Comparison of ENCODE assay signal across 8 mouse cellular contexts in genomic region chr10:80917779-80918434, GRCm38 (mm10). TPM values are rescaled to one million over a fixed set of nuclear protein-coding genes. Genes with fewer than 3 reads are reported as not detected.
DNase-seq lines count a peak whose midpoint lies in the region; ATAC-seq and TF ChIP-seq lines count a peak whose summit lies in the region.

Lmnb2 (minus strand) TSS chr10:80918245.

- H3K4me2 ChIP-seq in forebrain, embryonic 15.5 days (replicated peaks) = peak within 1 kb of the TSS; percentile 92
- H3K4me2 ChIP-seq in lung, embryonic 16.5 days (ENCODE audit: low read depth, low read length) = peak within 1 kb of the TSS; percentile 97

- H3K27ac ChIP-seq in MEL (ENCODE audit: control insufficient read depth, low read depth, low read length) = peak within 1 kb of the TSS; percentile 3; the same call in 1 of the 2 replicates
- peak within 1 kb of the TSS; percentile 80 for H3K27ac ChIP-seq in forebrain, embryonic 15.5 days (replicated peaks)
- H3K27ac ChIP-seq in hindbrain, embryonic 10.5 days = peak within 1 kb of the TSS; percentile 91
- peak within 1 kb of the TSS; percentile 59 for H3K27ac ChIP-seq in lung, embryonic 16.5 days (ENCODE audit: low read length)

- no peak for TF ChIP-seq EP300 in MEL (IDR thresholded peaks at IDR 0.05; ENCODE audit: low read depth in 1 of 2, low read length in 2 of 2)

- TF ChIP-seq CTCF in MEL (IDR thresholded peaks at IDR 0.05 in 2 of 3, conservative IDR thresholded peaks at IDR 0.05 in 1 of 3; ENCODE audit: control insufficient read depth in 1 of 3, insufficient read depth in 1 of 3, low read depth in 2 of 3, low read length in 3 of 3, poor library complexity in 1 of 3, severe bottlenecking in 1 of 3) = 0 out of 6 replicates have a peak, but pooled peaks of 1 of the 3 experiments have one; percentile 1

- peak within 1 kb of the TSS; percentile 74 to 96 for H3K4me3 ChIP-seq in MEL (ENCODE audit: control insufficient read depth in 1 of 2, insufficient read depth in 1 of 2, low read depth in 2 of 2, low read length in 2 of 2)
- peak within 1 kb of the TSS; percentile 85 for H3K4me3 ChIP-seq in forebrain, embryonic 15.5 days
- peak within 1 kb of the TSS; percentile 80 for H3K4me3 ChIP-seq in hindbrain, embryonic 10.5 days
- peak within 1 kb of the TSS; percentile 96 for H3K4me3 ChIP-seq in lung, embryonic 16.5 days (ENCODE audit: low read length)

- under 1% methylated on average over 61 of the region's 61 CpGs for WGBS in forebrain, embryonic 15.5 days
- WGBS in hindbrain, embryonic 10.5 days = under 1% methylated on average over 61 of the region's 61 CpGs
- under 1% methylated on average over 57 of the region's 61 CpGs for WGBS in lung, embryonic 16.5 days

- peaks cover 0 to 8% of the 10 kb centered on the region in 2 experiments; a peak in 1 of 4 replicates for H3K4me1 ChIP-seq in MEL (ENCODE audit: control insufficient read depth in 1 of 2, insufficient read depth in 2 of 2, low read length in 2 of 2)
- peaks cover 24% of the 10 kb centered on the region for H3K4me1 ChIP-seq in forebrain, embryonic 15.5 days
- H3K4me1 ChIP-seq in hindbrain, embryonic 10.5 days (replicated peaks) = peaks cover 52% of the 10 kb centered on the region
- peaks cover 25% of the 10 kb centered on the region for H3K4me1 ChIP-seq in lung, embryonic 16.5 days (replicated peaks; ENCODE audit: control insufficient read depth, insufficient read depth, low read length)

- peaks cover 6% of the 10 kb centered on the region for H3K79me2 ChIP-seq in MEL (ENCODE audit: control insufficient read depth, insufficient read depth, low read length, poor library complexity)

- H3K36me3 ChIP-seq in MEL (ENCODE audit: control insufficient read depth in 1 of 2, insufficient read depth in 2 of 2, low read length in 2 of 2) = peaks cover 0 to 2% of the 10 kb centered on the region in 2 experiments; a peak in 1 of 4 replicates
- H3K36me3 ChIP-seq in forebrain, embryonic 15.5 days = no peaks in the 10 kb centered on the region
- peaks cover 36% of the 10 kb centered on the region for H3K36me3 ChIP-seq in hindbrain, embryonic 10.5 days
- H3K36me3 ChIP-seq in lung, embryonic 16.5 days (ENCODE audit: control insufficient read depth, insufficient read depth, low read length) = no peaks in the 10 kb centered on the region; the same call in 1 of the 2 replicates

- H3K9me3 ChIP-seq in MEL (replicated peaks; ENCODE audit: insufficient read depth, low read length) = no peaks in the 10 kb centered on the region
- no peaks in the 10 kb centered on the region for H3K9me3 ChIP-seq in forebrain, embryonic 15.5 days
- H3K9me3 ChIP-seq in hindbrain, embryonic 10.5 days = no peaks in the 10 kb centered on the region
- H3K9me3 ChIP-seq in lung, embryonic 16.5 days (ENCODE audit: control insufficient read depth, low read length) = no peaks in the 10 kb centered on the region

- ATAC-seq in forebrain, embryonic 15.5 days (replicated peaks) = peak; percentile 83
- ATAC-seq in lung, embryonic 16.5 days (ENCODE audit: low read depth) = peak; percentile 67

- H3K27me3 ChIP-seq in MEL (ENCODE audit: control insufficient read depth in 1 of 2, insufficient read depth in 2 of 2, low read length in 2 of 2) = no peaks in the 10 kb centered on the region; a peak in 1 of 4 replicates
- H3K27me3 ChIP-seq in forebrain, embryonic 15.5 days = no peaks in the 10 kb centered on the region
- H3K27me3 ChIP-seq in hindbrain, embryonic 10.5 days (ENCODE audit: insufficient read depth, poor library complexity, severe bottlenecking) = peaks cover 14% of the 10 kb centered on the region
- no peaks in the 10 kb centered on the region for H3K27me3 ChIP-seq in lung, embryonic 16.5 days (ENCODE audit: control insufficient read depth, insufficient read depth, low read depth, low read length)

- peak; percentile 77 to 78 for TF ChIP-seq POLR2A in MEL (IDR thresholded peaks at IDR 0.05; ENCODE audit: control insufficient read depth in 1 of 2, insufficient read depth in 1 of 2, low read depth in 1 of 2, low read length in 2 of 2, poor library complexity in 1 of 2)

- peak; percentile 74 for DNase-seq in MEL (ENCODE audit: low read depth, low spot score)
- DNase-seq in cerebellum, adult 11 months = peak; percentile 81
- DNase-seq in hindbrain, embryonic 10.5 days (ENCODE audit: low spot score) = peak; percentile 77
- DNase-seq in layer of hippocampus, postnatal 10 days (ENCODE audit: low spot score in 2 of 2) = peak; percentile 80 to 86
- DNase-seq in ovary, postnatal 10 days (ENCODE audit: low spot score) = peak; percentile 45
- DNase-seq in thymus, postnatal 25 days = peak; percentile 67

- TF ChIP-seq RAD21 in MEL (IDR thresholded peaks at IDR 0.05; ENCODE audit: low read depth, low read length) = no peak

- H3K9ac ChIP-seq in MEL (ENCODE audit: control insufficient read depth, low read depth, low read length, poor library complexity, severe bottlenecking) = peak within 1 kb of the TSS; percentile 87
- H3K9ac ChIP-seq in forebrain, embryonic 15.5 days (replicated peaks) = peak within 1 kb of the TSS; percentile 80
- peak within 1 kb of the TSS; percentile 92 for H3K9ac ChIP-seq in lung, embryonic 16.5 days (ENCODE audit: low read length)

TF ChIP-seq in MEL, 35 proteins besides CTCF, POLR2A, EP300 and RAD21:
- TF ChIP-seq SMC3 (IDR thresholded peaks at IDR 0.05; ENCODE audit: low read depth, low read length) (no peak), NRF1 (IDR thresholded peaks at IDR 0.05; ENCODE audit: insufficient read depth, low read depth, low read length, poor library complexity, severe bottlenecking) (no peak), KAT2A (conservative IDR thresholded peaks at IDR 0.05; ENCODE audit: low read depth, low read length) (peak; percentile 87), GATA1 (IDR thresholded peaks at IDR 0.05; ENCODE audit: low read depth, low read length) (no peak), MXI1 (IDR thresholded peaks at IDR 0.05; ENCODE audit: low read depth, low read length) (peak; percentile 85), GABPA (IDR thresholded peaks at IDR 0.05; ENCODE audit: low read depth, low read length) (no peak), ZMIZ1 (IDR thresholded peaks at IDR 0.05; ENCODE audit: low read depth, low read length) (0 out of 2 replicates have a peak, but pooled peaks have one; percentile 45), HCFC1 (IDR thresholded peaks at IDR 0.05; ENCODE audit: low read depth, low read length) (peak; percentile 98), MAX (IDR thresholded peaks at IDR 0.05; ENCODE audit: low read length) (peak; percentile 71), MYC (IDR thresholded peaks at IDR 0.05; ENCODE audit: low read depth, low read length) (no peak), TBP (IDR thresholded peaks at IDR 0.05; ENCODE audit: low read depth, low read length) (0 out of 2 replicates have a peak, but pooled peaks have one; percentile 28), ELF1 (IDR thresholded peaks at IDR 0.05; ENCODE audit: low read depth, low read length) (peak; percentile 54; the same call in 1 of the 2 replicates), USF1 (IDR thresholded peaks at IDR 0.05; ENCODE audit: low read depth, low read length) (0 out of 2 replicates have a peak, but pooled peaks have one; percentile 4), SIN3A (IDR thresholded peaks at IDR 0.05; ENCODE audit: low read length) (peak; percentile 84), MAZ (IDR thresholded peaks at IDR 0.05; ENCODE audit: low read depth, low read length) (peak; percentile 49; the same call in 1 of the 2 replicates), POLR2AphosphoS2 (IDR thresholded peaks at IDR 0.05; ENCODE audit: low read length) (peak; percentile 41; the same call in 1 of the 2 replicates), RCOR1 (IDR thresholded peaks at IDR 0.05; ENCODE audit: low read depth, low read length) (peak; percentile 61; the same call in 1 of the 2 replicates), ETS1 (IDR thresholded peaks at IDR 0.05; ENCODE audit: low read depth, low read length) (0 out of 2 replicates have a peak, but pooled peaks have one; percentile 13), E2F4 (IDR thresholded peaks at IDR 0.05; ENCODE audit: borderline replicate concordance, low read depth, low read length) (0 out of 2 replicates have a peak, but pooled peaks have one; percentile 76), NELFE (IDR thresholded peaks at IDR 0.05; ENCODE audit: low read depth, low read length) (peak; percentile 71)

RNA-seq across cellular contexts. Expression of gene Lmnb2, which starts in this region (rescaled TPM):
- total RNA-seq in MEL (2012; rRNA removed) = 28.4 and 32.8 TPM in 2 replicates
- 10 to 100 TPM in 1 of 2 experiments, not detected in 1; 29.9 TPM for polyA plus RNA-seq in MEL (2012; ENCODE audit: insufficient read depth in 1 of 2, insufficient read length in 2 of 2, low read depth in 1 of 2, low replicate concordance in 2 of 2, missing spikeins in 1 of 2)
- 50.6 and 53.5 TPM in 2 replicates for polyA plus RNA-seq in forebrain, embryonic 15.5 days (2015; fragmentation: Nextera tagmentation; extraction: Ambion mirVana)
- 65.8 and 78.4 TPM in 2 replicates for polyA plus RNA-seq in hindbrain, embryonic 10.5 days (2016; fragmentation: Nextera tagmentation; extraction: Ambion mirVana)
- total RNA-seq in layer of hippocampus, postnatal 10 days (2021) = 10 to 100 TPM; 23.1 to 26.2 TPM
- 52.6 and 52.7 TPM in 2 replicates for polyA plus RNA-seq in lung, embryonic 16.5 days (2015; fragmentation: Nextera tagmentation; extraction: Ambion mirVana)

Comparison
In these comparisons a context has a peak if more than half of its experiments do, and no peak if none do; other contexts are left out.
1. Peak in every context shown above with its lines: DNase-seq, ATAC-seq, H3K4me3 ChIP-seq and H3K27ac ChIP-seq.
2. H3K27ac ChIP-seq: peak in every context shown above with its lines; median percentile 91 in hindbrain, embryonic 10.5 days; 80 in forebrain, embryonic 15.5 days; 59 in lung, embryonic 16.5 days; 3 in MEL.